Mouse (Mus musculus): Measurements from ENCODE around the gene Crybb1.

The Crybb1 gene

GRCm38 (mm10) chr5:112237866-112238570 lies 17.6 kb upstream of the Crybb1 start:
- no peak for DNase-seq (ENCODE audit: low spot score in 2 of 2)

- DNase-seq (ENCODE audit: low spot score in 2 of 2) = no peak
Observed at GRCm38 (mm10) chr5:112238781-112239482, 16.7 kb upstream of the Crybb1 start.

- peak; percentile 92 to 93 for DNase-seq (ENCODE audit: low spot score in 2 of 2)
Observed at GRCm38 (mm10) chr5:112240761-112241160, 14.9 kb upstream of the Crybb1 start.

DNA sequence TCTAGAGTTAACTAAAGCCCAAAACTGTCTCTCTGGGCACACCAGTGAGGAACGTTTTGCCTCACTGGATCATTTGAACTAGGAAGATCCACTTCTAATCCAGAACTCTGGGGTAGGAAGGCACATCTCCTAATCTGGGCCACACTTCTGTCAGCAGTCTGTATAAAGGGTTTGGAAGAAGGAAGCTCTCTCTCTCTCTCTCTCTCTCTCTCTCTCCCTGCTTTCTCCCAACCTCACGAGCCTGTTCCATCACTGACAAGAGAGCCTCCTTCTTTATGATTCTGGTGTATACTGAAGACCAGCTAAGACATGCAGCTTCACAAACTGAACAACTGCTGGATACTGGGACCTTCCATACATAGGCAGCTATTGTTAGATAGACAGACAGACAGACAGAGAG lies 13.8 kb upstream of the Crybb1 start:
- no peak for DNase-seq (ENCODE audit: low spot score in 2 of 2)

- no peak for DNase-seq (ENCODE audit: low spot score in 2 of 2)
Observed at GRCm38 (mm10) chr5:112242361-112242778, 13.2 kb upstream of the Crybb1 start.

GRCm38 (mm10) chr5:112243041-112243440 lies 12.6 kb upstream of the Crybb1 start:
- DNase-seq (ENCODE audit: low spot score in 2 of 2) = no peak

DNA sequence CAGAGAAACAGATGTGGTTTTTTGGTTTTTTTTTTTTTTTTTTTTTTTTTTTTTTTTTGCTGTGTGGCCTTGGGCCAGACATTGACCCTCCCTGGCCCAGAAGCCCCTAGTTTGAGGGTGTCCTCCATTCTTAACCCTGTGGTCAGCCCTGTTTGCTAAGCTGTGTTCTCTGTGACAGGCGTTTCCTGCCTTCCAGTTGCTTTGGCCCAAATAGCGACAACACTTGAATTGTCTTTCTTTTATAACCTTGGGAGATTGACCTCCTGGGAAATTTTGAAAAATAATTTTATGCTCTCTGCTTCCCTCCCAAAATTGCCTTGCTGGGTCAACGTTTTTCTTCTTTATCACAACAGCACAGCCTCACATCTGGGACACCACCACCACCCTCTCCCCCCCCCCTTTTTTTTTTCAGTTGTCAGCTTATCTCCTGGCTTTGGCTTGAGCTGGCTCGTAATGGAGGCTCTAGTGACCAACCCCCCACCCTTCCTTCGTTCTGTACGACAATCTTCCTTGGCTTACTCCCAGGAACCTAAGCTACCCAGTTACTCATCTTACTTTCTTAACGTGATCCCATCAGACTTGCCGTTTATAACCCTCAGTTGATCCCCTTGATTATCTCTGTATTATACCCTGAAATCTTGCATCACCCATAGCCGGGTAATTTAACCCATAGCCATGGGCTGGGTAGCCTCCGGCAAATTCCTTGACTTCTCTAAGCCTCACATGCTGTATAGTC lies 11.9 kb upstream of the Crybb1 start:
- DNase-seq (ENCODE audit: low spot score in 2 of 2) = no peak

DNA sequence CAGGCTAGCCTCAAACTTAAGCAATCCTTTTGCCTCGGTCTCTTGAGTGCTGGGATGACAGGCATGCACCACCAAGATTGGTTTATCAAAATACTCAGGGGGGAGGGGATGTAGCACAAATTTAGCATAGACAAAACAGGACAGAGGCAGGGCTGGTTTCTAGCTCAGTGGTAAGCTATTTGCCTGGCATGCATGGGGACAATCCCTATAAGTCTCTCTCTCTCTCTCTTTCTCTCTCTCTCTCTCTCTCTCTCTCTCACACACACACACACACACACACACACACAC lies 11.4 kb upstream of the Crybb1 start:
- no peak for DNase-seq (ENCODE audit: low spot score in 2 of 2)

- no peak for DNase-seq (ENCODE audit: low spot score in 2 of 2)
Observed at GRCm38 (mm10) chr5:112244890-112245615, 10.6 kb upstream of the Crybb1 start.

GRCm38 (mm10) chr5:112247399-112247798 lies 8.2 kb upstream of the Crybb1 start:
- DNase-seq (ENCODE audit: low spot score in 2 of 2) = no peak

DNA sequence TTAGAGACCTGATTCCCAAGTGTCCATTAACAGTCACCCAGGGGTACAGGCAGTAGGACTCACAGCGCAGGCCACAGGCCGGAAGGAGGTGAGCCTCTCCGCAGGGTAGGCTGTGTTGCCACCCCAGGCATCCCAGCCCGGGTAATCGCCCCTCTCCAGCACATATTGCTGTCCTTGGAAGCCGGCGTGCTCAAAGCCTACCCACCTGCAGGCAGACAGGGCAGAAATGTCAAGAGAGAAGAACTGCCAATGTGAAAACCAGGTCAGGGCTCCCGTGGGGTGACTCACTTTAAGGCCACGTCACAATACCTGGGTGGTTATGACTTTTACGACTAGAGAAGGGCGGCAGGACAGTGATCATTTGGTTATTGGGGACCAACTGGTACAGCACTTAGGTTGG lies 6.5 kb upstream of the Crybb1 start:
- no peak for DNase-seq (ENCODE audit: low spot score in 2 of 2)

DNA sequence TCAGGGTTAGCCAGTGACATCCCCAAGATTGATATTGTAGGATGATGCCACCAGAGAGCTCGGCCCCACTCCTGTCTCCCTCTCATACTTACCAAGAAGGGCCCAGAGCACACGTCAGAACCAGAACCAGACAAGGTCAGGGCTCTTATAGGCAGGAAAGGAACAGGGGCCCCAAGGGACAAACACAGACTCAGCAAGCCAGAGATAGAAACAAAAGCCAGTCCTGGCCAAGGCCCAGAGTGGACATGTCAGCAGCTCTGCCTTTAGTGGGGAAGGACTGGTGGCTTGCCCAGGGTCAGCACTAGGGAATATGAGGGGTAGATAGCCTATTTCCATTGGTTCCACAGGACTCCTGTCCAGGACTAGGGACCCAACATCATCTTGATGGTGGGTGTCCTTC lies 3.2 kb upstream of the Crybb1 start, which contains the start of gene Cryba4:
Gene Cryba4 (minus strand): TSS at position 119 of the 400 bp plus-strand sequence.
- no peak for DNase-seq (ENCODE audit: low spot score in 2 of 2)

- DNase-seq (ENCODE audit: low spot score in 2 of 2) = no peak
Observed at GRCm38 (mm10) chr5:112253169-112253568, 2.4 kb upstream of the Crybb1 start.

- peak; percentile 54 to 70 for DNase-seq (ENCODE audit: low spot score in 2 of 2)
Observed at GRCm38 (mm10) chr5:112254282-112254806, 1.3 kb upstream of the Crybb1 start.

DNA sequence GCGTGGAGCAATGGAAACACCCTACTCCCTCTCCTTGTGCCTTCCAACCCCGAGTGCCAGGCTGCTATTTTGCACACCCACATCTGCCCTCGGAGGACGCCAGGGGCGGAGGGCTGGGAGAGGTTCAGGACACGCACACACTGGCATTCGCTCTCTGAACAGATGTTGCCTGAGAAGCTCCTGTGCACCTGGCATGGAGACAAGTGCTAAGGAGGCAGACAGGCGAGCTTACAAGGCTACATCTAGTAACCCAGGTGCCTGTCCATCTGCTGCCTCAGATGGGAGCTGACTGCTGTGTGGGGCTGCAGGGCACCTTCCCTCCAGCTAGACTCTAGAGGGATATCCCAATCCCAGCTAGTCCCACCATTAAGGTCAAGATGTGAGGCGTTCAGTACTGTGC lies 842 bp downstream of the Crybb1 start:
- DNase-seq (ENCODE audit: low spot score in 2 of 2) = no peak

- DNase-seq (ENCODE audit: low spot score in 2 of 2) = no peak
Observed at GRCm38 (mm10) chr5:112257896-112258295, 2.3 kb downstream of the Crybb1 start.

- no peak for DNase-seq (ENCODE audit: low spot score in 2 of 2)
Observed at GRCm38 (mm10) chr5:112259862-112260650, 4.4 kb downstream of the Crybb1 start.

DNA sequence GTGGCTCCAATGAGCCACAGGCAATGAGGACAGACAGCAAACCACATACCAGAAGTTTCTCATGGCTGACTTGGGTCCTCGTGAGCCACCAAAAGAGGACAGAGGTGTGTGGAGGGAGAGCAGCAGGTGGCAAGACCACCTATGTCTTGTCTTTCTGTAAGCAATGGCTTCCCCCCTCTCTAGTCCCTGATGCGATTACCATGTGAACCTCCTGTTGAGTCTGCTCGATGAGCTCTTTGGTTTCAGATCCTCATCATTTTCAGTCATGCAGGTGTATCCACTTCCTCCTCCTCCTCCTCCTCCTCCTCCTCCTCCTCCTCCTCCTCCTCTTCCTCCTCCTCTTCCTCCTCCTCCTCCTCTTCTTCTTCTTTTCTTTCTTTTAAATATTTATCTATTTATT lies 5.2 kb downstream of the Crybb1 start:
- no peak for DNase-seq (ENCODE audit: low spot score in 2 of 2)

DNA sequence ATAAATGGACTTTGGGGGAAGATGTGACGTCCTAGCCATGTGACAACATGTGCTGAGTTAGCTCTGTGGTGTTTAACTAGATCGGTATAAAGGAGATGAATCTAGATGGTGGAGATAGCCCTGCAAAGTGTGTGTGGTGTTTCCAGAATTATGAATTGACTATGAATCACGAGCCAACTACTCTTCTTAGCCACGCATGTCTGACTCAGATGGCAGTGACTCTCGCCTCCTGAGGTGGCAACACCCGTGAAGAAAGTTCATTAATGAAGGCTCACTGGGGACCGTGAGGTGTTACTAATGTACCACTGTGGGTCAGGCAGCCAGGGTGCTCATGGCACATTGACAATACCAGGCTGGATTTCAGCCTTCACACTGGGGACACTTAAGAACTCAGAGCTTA lies 8.5 kb downstream of the Crybb1 start:
- no peak for DNase-seq (ENCODE audit: low spot score in 2 of 2)

GRCm38 (mm10) chr5:112265110-112265509 lies 9.5 kb downstream of the Crybb1 start:
- DNase-seq (ENCODE audit: low spot score in 2 of 2) = no peak

DNA sequence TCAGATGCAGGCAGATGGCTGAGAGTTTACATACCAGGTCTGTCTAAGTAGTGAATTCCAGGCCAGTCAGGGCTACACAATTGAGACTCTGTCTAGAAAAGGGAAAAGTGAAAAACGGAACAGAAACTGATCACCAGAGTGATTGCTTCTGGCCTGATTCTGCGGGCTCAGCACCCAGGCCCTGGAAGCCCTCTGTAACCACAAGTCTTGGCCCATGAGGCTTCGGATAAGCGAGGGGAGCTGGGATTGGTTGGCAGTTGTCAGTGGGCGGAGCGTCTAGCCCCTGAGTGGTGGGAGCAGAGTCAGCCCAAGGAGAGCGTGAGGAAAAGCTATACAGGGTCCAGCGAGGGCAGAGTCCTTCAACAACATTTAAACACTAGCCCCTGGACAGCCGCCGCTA lies 9.9 kb downstream of the Crybb1 start:
- no peak for DNase-seq (ENCODE audit: low spot score in 2 of 2)
